Mouse (Mus musculus) hindbrain, embryonic 15.5 days (tissue): ENCODE data around the gene Ltc4s. TPM values are rescaled to one million over a fixed set of nuclear protein-coding genes. Genes with fewer than 3 reads are reported as not detected.
A peak's percentile ranks its signal among the peaks of the same experiment; 100 is the strongest.

Source experiments
- ATAC-seq: fragments of 200-750 bp; cut with Nextera tagmentation; 2 replicates; pipeline ENCODE4 v1.8.0; 2017; ENCODE audit warnings: low read depth, moderate number of reproducible peaks, moderate TSS enrichment; ENCODE audit not compliant: low FRiP score
- H3K27ac ChIP-seq: fragments of 300-500 bp; sonication (generic); replicated peaks from 2 replicates; pipeline ENCODE4 v1.5.1; 2015; ENCODE audit warnings: mild to moderate bottlenecking, inconsistent platforms
- H3K27me3 ChIP-seq: fragments of 300-500 bp; sonication (generic); 2 replicates; pipeline ENCODE4 v1.6.1; 2015; ENCODE audit warnings: control low read depth, inconsistent platforms
- H3K36me3 ChIP-seq: fragments of 300-500 bp; sonication (generic); 2 replicates; pipeline ENCODE4 v1.6.1; 2015; ENCODE audit warnings: control low read depth, inconsistent platforms
- H3K4me1 ChIP-seq: fragments of 300-500 bp; sonication (generic); replicated peaks from 2 replicates; pipeline ENCODE4 v1.6.1; 2015; ENCODE audit warnings: control low read depth, inconsistent platforms
- H3K4me2 ChIP-seq: fragments of 300-500 bp; sonication (generic); 2 replicates; pipeline ENCODE4 v1.6.1; 2015; ENCODE audit warnings: moderate library complexity, mild to moderate bottlenecking, inconsistent platforms
- H3K4me3 ChIP-seq: fragments of 300-500 bp; sonication (generic); 2 replicates; pipeline ENCODE4 v1.5.1; 2015; ENCODE audit warnings: mild to moderate bottlenecking, inconsistent platforms
- H3K9ac ChIP-seq: fragments of 300-500 bp; sonication (generic); 2 replicates; pipeline ENCODE4 v1.6.1; 2015; ENCODE audit warnings: inconsistent platforms
- H3K9me3 ChIP-seq: fragments of 300-500 bp; sonication (generic); 2 replicates; pipeline ENCODE4 v1.6.1; 2016; ENCODE audit warnings: control low read depth, inconsistent platforms
- WGBS: fragments of 180-500 bp; shearing (Covaris S2); methylation state at CpG from one replicate; pipeline ENCODE4 v1.1.7; 2015; 5-methylcytosine and 5-hydroxymethylcytosine counted together
- polyA plus RNA-seq: library from polyadenylated mRNA; unstranded; fragments of >200 nt; fragmentation: Nextera tagmentation; extraction: Ambion mirVana; gene quantifications from 2 replicates; pipeline ENCODE4 v1.2.1, GENCODE M21; 2015

The Ltc4s gene
- polyA plus RNA-seq, 1 experiment from 2014 or later: 2.9 TPM

GRCm38 (mm10) chr11:50217811-50218210 is 20.6 kb downstream of the Ltc4s start:
- no peak for ATAC-seq
- no peaks in the 10 kb centered on the region for H3K9me3 ChIP-seq
- no peaks in the 10 kb centered on the region for H3K36me3 ChIP-seq
- peaks cover 29% of the 10 kb centered on the region for H3K4me1 ChIP-seq
- WGBS: 60% methylated on average over 4 of the region's 4 CpGs
- no peak overlapping the region for H3K27ac ChIP-seq
- no peak overlapping the region for H3K4me2 ChIP-seq
- H3K27me3 ChIP-seq: no peaks in the 10 kb centered on the region
- no peak overlapping the region for H3K4me3 ChIP-seq
- H3K9ac ChIP-seq: no peak overlapping the region

- no peak overlapping the region for H3K9ac ChIP-seq
- H3K27ac ChIP-seq: no peak overlapping the region
- H3K36me3 ChIP-seq: no peaks in the 10 kb centered on the region
- no peaks in the 10 kb centered on the region for H3K9me3 ChIP-seq
- H3K4me3 ChIP-seq: no peak overlapping the region
- no peaks in the 10 kb centered on the region for H3K27me3 ChIP-seq
- ATAC-seq: no peak
- WGBS: 84% methylated on average over 4 of the region's 4 CpGs
- H3K4me1 ChIP-seq: peaks cover 26% of the 10 kb centered on the region; the same call in 1 of the 2 replicates
- H3K4me2 ChIP-seq: no peak overlapping the region
Measured at GRCm38 (mm10) chr11:50216724-50217366, 21.6 kb downstream of the Ltc4s start.

- peak overlapping the region; percentile 26; the same call in 1 of the 2 replicates for H3K4me2 ChIP-seq
- no peak overlapping the region for H3K4me3 ChIP-seq
- H3K36me3 ChIP-seq: no peaks in the 10 kb centered on the region
- ATAC-seq: no peak
- H3K4me1 ChIP-seq: peaks cover 35% of the 10 kb centered on the region; the same call in 1 of the 2 replicates
- WGBS: 31% methylated on average over 9 of the region's 9 CpGs
- H3K9me3 ChIP-seq: no peaks in the 10 kb centered on the region
- peak overlapping the region; percentile 36; the same call in 1 of the 2 replicates for H3K27ac ChIP-seq
- H3K9ac ChIP-seq: no peak overlapping the region
- H3K27me3 ChIP-seq: no peaks in the 10 kb centered on the region
Measured at GRCm38 (mm10) chr11:50215633-50216032, 22.8 kb downstream of the Ltc4s start.

- no peaks in the 10 kb centered on the region for H3K9me3 ChIP-seq
- H3K4me1 ChIP-seq: peaks cover 35% of the 10 kb centered on the region; the same call in 1 of the 2 replicates
- no peaks in the 10 kb centered on the region for H3K27me3 ChIP-seq
- no peak for ATAC-seq
- no peak overlapping the region for H3K4me3 ChIP-seq
- 92% methylated on average over 6 of the region's 6 CpGs for WGBS
- no peak overlapping the region for H3K9ac ChIP-seq
- no peaks in the 10 kb centered on the region for H3K36me3 ChIP-seq
- no peak overlapping the region for H3K27ac ChIP-seq
- H3K4me2 ChIP-seq: no peak overlapping the region
Measured at GRCm38 (mm10) chr11:50214631-50215030, 23.8 kb downstream of the Ltc4s start.

- no peak for ATAC-seq
- 71% methylated on average over 11 of the region's 11 CpGs for WGBS
- Histone ChIP-seq H3K9ac (no peak overlapping the region), H3K36me3 (no peaks in the 10 kb centered on the region), H3K27me3 (no peaks in the 10 kb centered on the region), H3K4me2 (no peak overlapping the region), H3K4me3 (no peak overlapping the region), H3K9me3 (no peaks in the 10 kb centered on the region), H3K4me1 (peaks cover 46% of the 10 kb centered on the region), H3K27ac (no peak overlapping the region)
Measured at GRCm38 (mm10) chr11:50212848-50213758, 25.3 kb downstream of the Ltc4s start.

- 82% methylated on average over 3 of the region's 3 CpGs for WGBS
- Histone ChIP-seq H3K4me1 (peaks cover 45% of the 10 kb centered on the region), H3K27ac (no peak overlapping the region), H3K9me3 (no peaks in the 10 kb centered on the region), H3K4me2 (no peak overlapping the region), H3K4me3 (no peak overlapping the region), H3K27me3 (no peaks in the 10 kb centered on the region), H3K9ac (no peak overlapping the region), H3K36me3 (peaks cover 5% of the 10 kb centered on the region)
- no peak for ATAC-seq
Measured at GRCm38 (mm10) chr11:50212060-50212739, 26.2 kb downstream of the Ltc4s start.

GRCm38 (mm10) chr11:50211322-50212059 is 26.9 kb downstream of the Ltc4s start:
- Histone ChIP-seq H3K4me2 (peak overlapping the region; percentile 58), H3K9ac (no peak overlapping the region), H3K27me3 (no peaks in the 10 kb centered on the region), H3K36me3 (peaks cover 12% of the 10 kb centered on the region), H3K4me1 (peaks cover 45% of the 10 kb centered on the region), H3K4me3 (peak overlapping the region; percentile 97), H3K9me3 (no peaks in the 10 kb centered on the region), H3K27ac (peak overlapping the region; percentile 97)
- WGBS: 94% methylated on average over 3 of the region's 3 CpGs
- no peak for ATAC-seq

GRCm38 (mm10) chr11:50210505-50211151 is 27.8 kb downstream of the Ltc4s start, which contains the start of the genes Sqstm1 and Mgat4b:
Gene Sqstm1 (minus strand): TSS chr11:50210827.
Gene Mgat4b (plus strand): TSS chr11:50210890.
- Histone ChIP-seq H3K9me3 (no peaks in the 10 kb centered on the region), H3K4me2 (peak within 1 kb of the TSS; percentile 58), H3K9ac (peak within 1 kb of the TSS; percentile 98), H3K27me3 (no peaks in the 10 kb centered on the region), H3K4me3 (peak within 1 kb of the TSS; percentile 97), H3K36me3 (peaks cover 21% of the 10 kb centered on the region), H3K27ac (peak within 1 kb of the TSS; percentile 97), H3K4me1 (peaks cover 39% of the 10 kb centered on the region)
- 1% methylated on average over 48 of the region's 48 CpGs for WGBS
- ATAC-seq: peak; percentile 83

GRCm38 (mm10) chr11:50210101-50210504 is 28.3 kb downstream of the Ltc4s start:
- WGBS: under 1% methylated on average over 24 of the region's 24 CpGs
- H3K4me2 ChIP-seq: peak overlapping the region; percentile 58

GRCm38 (mm10) chr11:50208039-50208438 is 30.4 kb downstream of the Ltc4s start:
- Histone ChIP-seq H3K27me3 (no peaks in the 10 kb centered on the region), H3K9ac (no peak overlapping the region), H3K4me1 (peaks cover 31% of the 10 kb centered on the region), H3K9me3 (no peaks in the 10 kb centered on the region), H3K4me3 (no peak overlapping the region), H3K27ac (no peak overlapping the region), H3K4me2 (no peak overlapping the region), H3K36me3 (peaks cover 43% of the 10 kb centered on the region)
- no peak for ATAC-seq
- WGBS: over 99% methylated on average over 5 of the region's 5 CpGs

More at GRCm38 (mm10) chr11:50210101-50210504, 28.3 kb downstream of the Ltc4s start:
- H3K4me3 ChIP-seq: peak overlapping the region; percentile 97
- H3K27me3 ChIP-seq: no peaks in the 10 kb centered on the region
- peak; percentile 92 for ATAC-seq
- peaks cover 35% of the 10 kb centered on the region for H3K4me1 ChIP-seq
- peak overlapping the region; percentile 97 for H3K27ac ChIP-seq
- peak overlapping the region; percentile 98 for H3K9ac ChIP-seq
- H3K36me3 ChIP-seq: peaks cover 26% of the 10 kb centered on the region
- no peaks in the 10 kb centered on the region for H3K9me3 ChIP-seq

- H3K27ac ChIP-seq: no peak overlapping the region
- no peaks in the 10 kb centered on the region for H3K27me3 ChIP-seq
- H3K36me3 ChIP-seq: peaks cover 50% of the 10 kb centered on the region
- H3K4me3 ChIP-seq: no peak overlapping the region
- H3K9ac ChIP-seq: no peak overlapping the region
- WGBS: 98% methylated on average over 14 of the region's 14 CpGs
- peaks cover 25% of the 10 kb centered on the region for H3K4me1 ChIP-seq
- no peak for ATAC-seq
- no peaks in the 10 kb centered on the region for H3K9me3 ChIP-seq
- H3K4me2 ChIP-seq: no peak overlapping the region
Measured at GRCm38 (mm10) chr11:50207344-50207743, 31.1 kb downstream of the Ltc4s start.
